Mouse (Mus musculus): ENCODE measurements around the gene AB124611.

GRCm38 (mm10) chr9:21556996-21557395 is 31.0 kb downstream of the AB124611 start:
- TF ChIP-seq CTCF (IDR thresholded peaks at IDR 0.05; ENCODE audit: low read depth, low read length) (no peak), POLR2A (IDR thresholded peaks at IDR 0.05; ENCODE audit: extremely low read depth, insufficient read depth, low read length) (no peak)

Measured in liver, adult 2 months (tissue).